In genomic region chr4:62286992-62287900, GRCm38 (mm10) we compare ENCODE assay signal across 7 mouse cellular contexts. TPM values are rescaled to one million over a fixed set of nuclear protein-coding genes. Genes with fewer than 3 reads are reported as not detected.
DNase-seq lines count a peak whose midpoint lies in the region; ATAC-seq and TF ChIP-seq lines count a peak whose summit lies in the region.

No protein-coding gene starts in this region.

- peak overlapping the region; percentile 56 for H3K4me2 ChIP-seq in hindbrain, embryonic 16.5 days (ENCODE audit: low read length)
- peak overlapping the region; percentile 79 for H3K4me2 ChIP-seq in liver, embryonic 14.5 days (ENCODE audit: low read depth)

- peaks cover 14% of the 10 kb centered on the region for H3K4me1 ChIP-seq in forebrain, embryonic 10.5 days
- peaks cover 18% of the 10 kb centered on the region for H3K4me1 ChIP-seq in hindbrain, embryonic 16.5 days (ENCODE audit: control insufficient read depth, insufficient read depth, low read depth, low read length)
- H3K4me1 ChIP-seq in liver, embryonic 14.5 days (replicated peaks; ENCODE audit: control insufficient read depth in 2 of 2, insufficient read depth in 2 of 2, low read length in 1 of 2): peaks cover 0 to 5% of the 10 kb centered on the region in 2 experiments; a peak in 1 of 4 replicates

- TF ChIP-seq EP300 in liver, embryonic 14.5 days (IDR thresholded peaks at IDR 0.05; ENCODE audit: low read depth): no peak

- peak overlapping the region; percentile 84; the same call in 1 of the 2 replicates for H3K27ac ChIP-seq in forebrain, embryonic 10.5 days
- no peak overlapping the region; the same call in 1 of the 2 replicates for H3K27ac ChIP-seq in hindbrain, embryonic 16.5 days (ENCODE audit: low read depth, low read length)
- no peak overlapping the region for H3K27ac ChIP-seq in liver, embryonic 14.5 days

- WGBS in forebrain, embryonic 10.5 days: 25% methylated on average over 12 of the region's 12 CpGs
- 11% methylated on average over 12 of the region's 12 CpGs for WGBS in hindbrain, embryonic 16.5 days
- WGBS in liver, embryonic 14.5 days (ENCODE audit: insufficient replicate concordance): 3% methylated on average over 12 of the region's 12 CpGs

- no peak for TF ChIP-seq CTCF in liver, embryonic 14.5 days (IDR thresholded peaks at IDR 0.05; ENCODE audit: low read depth)

- no peaks in the 10 kb centered on the region for H3K36me3 ChIP-seq in forebrain, embryonic 10.5 days (replicated peaks)
- H3K36me3 ChIP-seq in hindbrain, embryonic 16.5 days (ENCODE audit: control insufficient read depth, insufficient read depth, low read length): no peaks in the 10 kb centered on the region
- no peaks in the 10 kb centered on the region for H3K36me3 ChIP-seq in liver, embryonic 14.5 days (replicated peaks; ENCODE audit: control insufficient read depth, insufficient read depth, low read depth)

- no peak for ATAC-seq in hindbrain, embryonic 16.5 days
- no peak for ATAC-seq in liver, embryonic 14.5 days (ENCODE audit: insufficient read depth)

- peak overlapping the region; percentile 75 for H3K9ac ChIP-seq in hindbrain, embryonic 16.5 days (ENCODE audit: low read depth, low read length)
- H3K9ac ChIP-seq in liver, embryonic 14.5 days (replicated peaks): no peak overlapping the region

- H3K27me3 ChIP-seq in forebrain, embryonic 10.5 days (ENCODE audit: poor library complexity, severe bottlenecking): peaks cover 15% of the 10 kb centered on the region; the same call in 1 of the 2 replicates
- no peaks in the 10 kb centered on the region for H3K27me3 ChIP-seq in hindbrain, embryonic 16.5 days (replicated peaks; ENCODE audit: control insufficient read depth, insufficient read depth, low read length)
- H3K27me3 ChIP-seq in liver, embryonic 14.5 days (ENCODE audit: control insufficient read depth, insufficient read depth, low read length): no peaks in the 10 kb centered on the region; the same call in 1 of the 2 replicates

- DNase-seq in 416B (ENCODE audit: low read depth): peak; percentile 39
- peak; percentile 43 for DNase-seq in CD4-positive, CD25-positive, alpha-beta regulatory T cell, adult 2 months (ENCODE audit: low read depth, low spot score)
- no peak for DNase-seq in forebrain, embryonic 10.5 days (ENCODE audit: extremely low spot score, low spot score)
- no peak for DNase-seq in liver, embryonic 14.5 days (ENCODE audit: low read depth in 3 of 3, low spot score in 3 of 3)
- DNase-seq in naive thymus-derived CD4-positive, alpha-beta T cell, adult 2 months (ENCODE audit: low read depth): peak; percentile 43
- no peak for DNase-seq in layer of hippocampus, postnatal 14 days (ENCODE audit: low spot score in 2 of 2)

- H3K4me3 ChIP-seq in forebrain, embryonic 10.5 days: peak overlapping the region; percentile 82
- peak overlapping the region; percentile 77 for H3K4me3 ChIP-seq in hindbrain, embryonic 16.5 days (ENCODE audit: low read length)
- H3K4me3 ChIP-seq in liver, embryonic 14.5 days (ENCODE audit: insufficient read depth in 1 of 2, low read depth in 2 of 2, low read length in 2 of 2): peak overlapping the region; percentile 28 to 65; a peak in 3 of 4 replicates

- H3K9me3 ChIP-seq in forebrain, embryonic 10.5 days: no peaks in the 10 kb centered on the region
- H3K9me3 ChIP-seq in hindbrain, embryonic 16.5 days (ENCODE audit: control insufficient read depth, low read length): no peaks in the 10 kb centered on the region
- H3K9me3 ChIP-seq in liver, embryonic 14.5 days (ENCODE audit: control insufficient read depth, low read length): no peaks in the 10 kb centered on the region

RNA-seq across cellular contexts. Expression of gene Slc31a2, which starts 24.9 kb away (rescaled TPM):
- 8.6 and 10.1 TPM in 2 replicates for polyA plus RNA-seq in forebrain, embryonic 10.5 days (2016; fragmentation: Nextera tagmentation; extraction: Ambion mirVana)
- 17.7 and 18.2 TPM in 2 replicates for polyA plus RNA-seq in hindbrain, embryonic 16.5 days (2015; fragmentation: Nextera tagmentation; extraction: Ambion mirVana)
- 4.1 and 4.2 TPM in 2 replicates for polyA plus RNA-seq in liver, embryonic 14.5 days (2012; rRNA removed)
- polyA plus RNA-seq in liver, embryonic 14.5 days (2014; fragmentation: Nextera tagmentation; extraction: Ambion mirVana): 2.9 and 3.4 TPM in 2 replicates
- 10 to 100 TPM in 1 of 2 experiments, 1 to 10 TPM in 1; 7.8 to 11.6 TPM for total RNA-seq in layer of hippocampus, postnatal 14 days (2021)

RNA-seq across cellular contexts. Expression of gene Zfp37, which starts 56.4 kb away (rescaled TPM):
- 19.7 and 22.1 TPM in 2 replicates for polyA plus RNA-seq in forebrain, embryonic 10.5 days (2016; fragmentation: Nextera tagmentation; extraction: Ambion mirVana)
- 26.5 and 31.5 TPM in 2 replicates for polyA plus RNA-seq in hindbrain, embryonic 16.5 days (2015; fragmentation: Nextera tagmentation; extraction: Ambion mirVana)
- polyA plus RNA-seq in liver, embryonic 14.5 days (2012; rRNA removed): 0.23 and 0.30 TPM in 2 replicates
- polyA plus RNA-seq in liver, embryonic 14.5 days (2014; fragmentation: Nextera tagmentation; extraction: Ambion mirVana): 0.28 and 0.36 TPM in 2 replicates
- 10 to 100 TPM; 22.8 to 23.5 TPM for total RNA-seq in layer of hippocampus, postnatal 14 days (2021)

Comparison
In these comparisons a context has a peak if more than half of its experiments do, and no peak if none do; other contexts are left out.
1. DNase-seq: peak in 416B (single experiment), CD4-positive, CD25-positive, alpha-beta regulatory T cell, adult 2 months (single experiment) and naive thymus-derived CD4-positive, alpha-beta T cell, adult 2 months (single experiment); none in forebrain, embryonic 10.5 days (single experiment), liver, embryonic 14.5 days (0 of 3) and layer of hippocampus, postnatal 14 days (0 of 2).
2. RNA of gene Zfp37, which starts 56.4 kb away (polyA plus RNA-seq): 26.5 to 31.5 TPM in hindbrain, embryonic 16.5 days and 19.7 to 22.1 TPM in forebrain, embryonic 10.5 days; 0.23 to 0.36 TPM in liver, embryonic 14.5 days; every median in the first group is over 10 times any median in the second.
3. Peak in every context shown above with its lines, with median percentiles within 50 percentile points of each other: H3K4me3 ChIP-seq.